Mouse (Mus musculus) c-Kit-positive CD71-positive TER-119-negative erythroid progenitor cells, embryonic 14.5 days (primary cell): ENCODE measurements at regions not wholly inside any gene's neighbourhood (a gene's known extent, or its start where the extent isn't known, plus 50 kb on each side); places are given as distances from the start of the nearest gene placed in this dataset.

Source experiments
- DNase-seq: peaks from one replicate; pipeline ENCODE4 v3.0.0-alpha.2; 2013; ENCODE audit warnings: low read depth

DNA sequence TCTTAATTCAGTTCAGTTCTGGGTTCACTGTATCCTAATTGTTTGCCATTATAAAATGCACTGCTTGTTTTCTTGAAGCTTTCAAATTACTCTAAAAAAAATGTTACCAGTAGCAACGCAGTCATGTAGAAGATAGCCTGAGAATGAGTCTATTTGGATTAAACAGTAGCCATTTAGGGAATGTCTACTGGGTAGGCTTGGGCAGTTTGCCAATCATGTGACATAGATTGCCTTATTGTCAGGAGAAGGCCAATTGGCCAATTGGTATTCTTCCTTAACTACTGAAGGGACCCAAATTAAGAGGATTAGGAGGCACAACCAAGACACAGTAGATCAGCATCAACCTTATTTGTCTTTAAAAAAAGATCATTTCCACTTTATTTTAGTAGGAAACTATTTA lies 379.7 kb downstream of the Samd5 start:
- DNase-seq: no peak

DNA sequence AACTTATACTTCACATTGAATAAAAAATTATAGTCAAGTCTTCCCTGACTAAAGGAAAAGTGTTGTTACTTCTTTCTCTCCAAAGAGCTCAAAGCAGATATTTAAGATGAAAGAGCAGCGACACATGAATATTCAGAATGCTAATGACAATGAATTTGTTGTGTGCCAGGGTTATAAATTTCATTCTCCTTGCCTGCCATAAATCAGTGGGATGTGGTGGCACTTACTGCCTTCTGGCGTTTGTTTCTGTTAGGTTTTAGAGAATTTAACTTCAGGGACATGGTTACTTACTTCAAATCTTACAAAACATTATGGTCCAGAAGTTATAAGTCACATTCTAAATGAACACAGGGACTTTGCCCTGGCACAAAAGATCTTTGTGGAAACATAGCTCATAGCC lies 380.4 kb downstream of the Samd5 start:
- no peak for DNase-seq

DNA sequence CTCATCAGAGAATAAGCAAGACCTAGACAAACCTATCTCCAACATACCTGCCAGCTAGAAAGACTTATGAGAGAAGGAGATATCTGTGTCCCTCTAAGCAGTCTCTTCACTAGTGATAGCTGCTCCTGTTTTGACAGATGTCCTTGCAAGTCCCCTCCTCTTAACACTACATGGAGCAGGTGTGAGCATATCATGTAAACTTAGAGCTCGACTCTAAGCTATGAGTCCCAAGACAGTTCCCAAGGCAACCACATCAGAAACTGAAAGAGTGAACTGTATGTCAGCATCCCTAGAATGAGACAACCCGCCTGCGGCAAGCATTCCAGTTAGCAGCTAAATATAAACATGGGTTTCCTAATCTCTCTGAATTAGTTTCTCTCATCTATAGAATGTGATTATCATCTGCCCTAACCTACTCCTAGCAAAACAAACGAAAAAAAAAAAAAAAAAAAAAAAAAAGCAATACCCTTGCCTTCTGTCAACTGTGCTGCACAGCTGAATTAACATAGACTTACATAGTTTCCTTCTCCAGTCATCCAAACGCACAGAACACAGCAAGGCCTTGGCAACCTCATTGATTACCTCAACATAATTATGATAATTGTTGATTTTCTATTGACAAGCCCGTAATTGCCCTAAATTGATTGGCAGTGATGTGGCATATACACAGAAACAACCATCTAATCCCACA lies 383.4 kb downstream of the Samd5 start:
- no peak for DNase-seq

DNA sequence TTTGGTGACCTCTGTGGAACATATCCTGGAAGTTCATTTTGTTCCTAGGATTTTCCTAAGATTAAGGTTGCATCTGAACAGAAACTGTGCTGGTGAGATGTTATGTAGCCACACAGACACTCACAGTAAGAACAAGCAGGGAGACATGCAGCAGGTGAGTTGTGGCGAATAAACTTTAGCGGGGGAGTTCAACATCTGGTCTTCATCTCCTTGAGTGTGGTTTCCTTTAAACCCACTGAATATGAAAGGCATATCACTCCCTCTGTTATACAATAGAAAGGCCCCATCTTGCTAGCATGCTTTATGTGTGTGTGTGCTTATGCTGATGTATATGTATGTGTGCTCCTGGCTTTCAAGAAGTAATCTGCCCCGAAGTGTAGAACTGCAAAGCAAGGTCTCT lies 387.1 kb upstream of the Sash1 start:
- DNase-seq: no peak

DNA sequence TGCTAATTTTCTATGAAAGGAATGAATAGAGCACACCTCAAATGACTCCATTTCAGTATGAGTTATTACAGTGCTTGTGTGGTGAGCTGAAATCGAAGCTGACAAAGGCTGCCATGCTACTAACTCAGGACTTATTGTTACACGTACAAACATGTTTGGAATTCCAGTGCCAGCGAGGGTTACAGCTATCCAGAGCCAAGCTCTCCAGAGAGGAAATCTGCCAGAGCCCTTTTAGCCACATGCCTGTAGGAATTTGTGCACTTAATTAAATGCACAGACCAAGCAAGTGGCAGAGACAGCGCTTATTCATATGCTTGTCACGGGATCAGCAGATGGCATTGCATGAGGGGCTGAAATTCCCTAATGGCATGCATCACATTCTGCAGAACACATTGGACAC lies 386.4 kb upstream of the Sash1 start:
- no peak for DNase-seq

DNA sequence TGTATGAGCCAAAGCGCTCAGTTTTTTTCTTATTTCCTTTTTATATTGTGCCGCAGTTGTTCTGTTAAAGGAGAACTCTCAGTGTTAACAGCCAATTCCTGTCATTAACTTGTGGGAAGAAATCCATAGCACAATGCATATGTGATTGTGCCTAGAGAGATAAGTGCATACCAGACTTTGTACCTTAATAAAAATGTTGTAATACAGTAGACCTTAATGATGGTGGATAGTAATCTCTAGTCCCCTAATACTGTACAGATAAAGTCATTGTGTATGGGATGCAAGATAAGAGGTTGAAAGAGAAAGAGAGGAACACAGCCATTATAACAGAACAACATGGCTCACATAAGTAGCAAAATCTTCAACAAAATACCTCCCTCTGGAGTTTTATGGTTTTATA lies 379.7 kb upstream of the Sash1 start:
- DNase-seq: no peak

DNA sequence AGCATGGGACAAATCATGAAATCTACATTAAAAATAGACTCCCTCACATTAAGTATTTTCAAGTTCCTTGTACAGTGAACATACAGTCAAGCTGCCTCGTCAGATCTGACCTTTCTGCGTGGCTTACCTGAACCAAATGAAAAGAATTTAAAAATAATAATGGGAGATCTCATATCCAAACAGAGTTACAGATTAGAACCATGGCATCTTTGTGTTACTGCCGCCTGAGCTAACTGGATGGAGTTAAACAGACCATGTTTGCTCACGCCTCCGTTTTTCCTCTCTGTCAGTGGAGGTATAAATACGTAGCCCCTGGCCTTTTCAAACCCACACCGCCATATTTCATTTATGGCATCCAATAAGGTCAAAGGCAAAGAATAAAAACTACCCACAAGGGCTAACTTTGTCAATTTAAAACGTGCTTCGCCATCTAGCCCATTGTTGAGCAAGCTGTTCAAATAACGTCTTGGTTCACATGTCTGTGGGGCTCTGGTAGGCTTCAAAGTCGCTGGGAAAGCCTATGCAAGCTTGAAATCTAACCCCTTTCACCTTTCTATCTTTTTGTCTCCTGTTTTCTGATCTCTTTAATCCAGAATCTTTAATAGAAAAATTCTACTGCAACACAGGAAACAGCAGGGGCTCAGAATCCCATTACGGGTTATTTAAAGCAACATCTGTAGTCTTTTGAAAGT lies 378.6 kb upstream of the Sash1 start:
- DNase-seq: no peak

DNA sequence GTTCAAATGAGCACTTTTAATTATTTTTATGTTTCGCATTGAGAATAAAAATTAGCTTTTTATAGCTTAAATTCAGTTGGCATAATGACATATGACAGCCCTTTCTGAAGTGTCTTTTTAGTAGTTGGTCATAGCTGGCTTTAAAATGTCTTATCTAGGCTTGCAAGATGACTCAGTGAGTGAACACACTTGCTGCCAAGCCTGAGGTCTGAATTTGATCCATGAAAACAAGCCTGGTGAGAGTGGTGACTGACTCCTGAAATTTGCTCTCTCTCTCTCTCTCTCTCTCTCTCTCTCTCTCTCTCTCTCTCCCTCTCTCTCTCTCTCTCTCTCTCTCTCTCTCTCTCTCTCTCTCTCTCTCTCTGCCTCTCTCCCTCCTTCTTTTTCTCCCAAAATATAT lies 372.8 kb upstream of the Sash1 start:
- no peak for DNase-seq

DNA sequence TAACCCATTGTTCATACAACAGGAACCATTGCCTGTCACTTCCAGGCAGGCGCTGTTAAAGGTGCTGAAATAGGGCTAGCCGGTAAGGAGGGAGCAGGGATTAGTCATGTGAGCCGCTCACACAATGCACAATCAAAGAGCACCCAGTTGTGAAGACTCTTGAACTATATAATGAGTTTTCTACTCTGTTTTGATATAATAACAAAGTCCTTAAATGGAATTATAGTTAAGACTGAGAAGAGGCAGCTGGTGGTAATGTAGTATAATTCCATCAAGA lies 367.0 kb upstream of the Sash1 start:
- DNase-seq: no peak

DNA sequence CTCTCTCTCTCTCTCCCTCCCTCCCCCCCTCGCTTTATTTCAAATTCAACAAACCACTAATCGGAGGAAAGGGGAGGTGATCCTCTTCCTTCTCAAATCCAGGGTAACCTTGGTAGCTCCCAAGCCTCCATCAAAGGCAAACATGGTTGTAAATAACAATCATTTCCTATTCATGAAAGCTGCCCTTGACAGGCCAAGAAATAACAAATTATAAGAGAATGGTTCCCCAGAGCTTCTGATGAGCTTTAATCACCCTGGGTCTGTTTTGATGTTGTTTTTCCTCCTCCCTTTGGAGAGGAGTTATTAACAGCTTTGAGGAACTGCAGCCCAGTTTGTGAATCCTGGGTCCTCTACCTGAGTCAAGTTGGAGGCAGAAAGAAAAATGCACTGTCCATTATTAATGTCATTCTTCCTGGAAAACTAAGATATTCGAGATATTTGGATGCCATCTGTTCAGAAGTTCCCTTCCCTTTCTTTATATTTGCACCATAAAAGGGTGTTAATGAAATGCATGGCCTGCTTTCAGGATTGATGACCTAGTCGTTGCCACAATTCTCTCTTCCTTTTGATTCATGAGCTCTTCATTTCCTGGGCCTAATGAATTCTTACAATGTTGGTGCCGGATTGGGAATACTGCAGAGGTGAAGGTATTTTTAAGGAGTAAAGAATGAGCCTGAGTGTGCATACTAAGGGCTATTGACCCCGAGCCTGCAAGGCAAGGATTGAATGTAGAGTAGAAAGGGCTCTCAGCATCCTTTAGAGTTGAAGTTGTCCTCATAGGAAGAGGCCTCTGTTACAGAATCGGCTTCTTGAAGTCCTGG lies 366.5 kb upstream of the Sash1 start:
- no peak for DNase-seq

DNA sequence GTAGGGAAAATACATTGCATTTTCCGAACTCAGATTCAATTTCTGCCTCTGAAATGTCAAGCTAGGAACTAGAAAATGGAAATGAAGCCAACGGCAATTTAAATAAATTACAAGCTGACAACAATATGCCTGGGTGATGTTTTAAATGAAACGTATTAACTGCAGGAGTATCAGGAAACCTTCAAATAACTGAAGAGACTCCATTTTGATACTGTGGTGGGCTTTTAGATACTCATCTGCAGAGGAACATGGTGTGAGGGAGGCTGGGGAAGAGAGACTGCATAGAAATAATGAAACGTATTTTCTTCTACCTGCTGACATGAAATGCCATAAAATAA lies 357.4 kb upstream of the Sash1 start:
- DNase-seq: no peak

DNA sequence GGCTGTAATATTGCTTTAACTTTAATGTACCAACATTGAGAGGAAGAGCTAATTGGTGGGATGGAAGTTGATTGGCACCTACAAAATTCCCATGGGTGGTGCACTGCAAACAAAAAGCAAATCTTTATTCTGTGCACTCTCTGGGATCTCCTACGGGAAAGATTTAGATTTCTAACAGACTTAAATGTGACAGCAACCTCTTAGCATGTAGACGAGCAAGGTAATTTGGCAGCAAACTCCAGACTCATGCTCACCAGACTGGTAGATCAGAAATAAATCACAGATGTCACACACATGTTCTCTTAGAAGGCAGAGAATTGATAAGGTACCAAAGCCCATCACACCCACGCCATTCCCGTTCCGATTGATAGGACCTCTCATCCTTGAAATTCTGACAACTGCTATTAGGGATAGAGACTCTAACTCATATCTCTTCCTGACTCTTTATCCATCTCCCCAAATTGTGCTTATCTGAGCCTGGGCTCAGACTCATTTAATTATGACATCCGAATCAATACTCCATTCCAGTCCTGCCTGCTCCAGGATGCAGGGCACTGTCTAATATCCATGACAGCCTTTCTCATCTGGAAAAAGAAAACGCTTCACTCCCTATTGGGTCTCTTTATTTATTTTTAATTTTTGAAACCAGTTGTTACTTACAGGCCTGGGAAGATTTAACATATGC lies 356.9 kb upstream of the Sash1 start:
- no peak for DNase-seq

DNA sequence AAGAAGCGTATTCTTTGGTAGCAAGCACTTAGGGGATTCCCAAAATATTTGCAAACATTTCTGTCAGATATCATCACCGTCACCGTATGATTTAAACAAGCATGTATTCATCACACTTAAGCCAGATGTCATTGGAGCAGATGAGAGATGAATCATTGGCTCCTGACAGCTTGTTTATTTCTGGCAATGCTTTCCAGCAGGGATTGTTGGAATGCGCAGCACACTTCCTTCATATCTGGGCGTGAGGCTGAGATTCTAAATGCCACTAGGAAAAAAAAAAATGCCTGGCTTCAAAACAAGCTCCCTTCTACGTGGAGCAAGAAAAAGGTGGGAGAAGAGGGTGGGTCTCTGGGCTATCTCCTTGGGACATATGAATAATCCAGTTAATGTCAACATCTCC lies 354.1 kb upstream of the Sash1 start:
- DNase-seq: no peak

DNA sequence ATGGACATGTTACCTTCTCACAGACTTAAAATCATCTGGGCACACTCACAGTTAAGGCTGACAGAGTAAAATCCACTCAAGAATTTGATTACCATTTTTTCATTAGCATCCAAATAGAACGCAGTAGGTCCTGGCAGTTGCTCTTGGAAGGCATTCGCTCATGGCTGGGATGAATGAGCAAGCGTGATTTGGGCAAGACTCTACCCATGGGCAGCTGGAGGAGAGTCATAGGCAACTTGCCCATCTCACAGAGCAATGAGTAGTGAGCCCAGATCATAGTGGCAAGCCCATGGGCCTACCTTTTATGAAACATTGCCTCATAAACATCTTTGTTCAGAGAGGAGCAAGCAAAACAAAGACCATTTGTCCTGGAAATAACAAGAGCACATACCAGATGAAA lies 345.9 kb upstream of the Sash1 start:
- no peak for DNase-seq

DNA sequence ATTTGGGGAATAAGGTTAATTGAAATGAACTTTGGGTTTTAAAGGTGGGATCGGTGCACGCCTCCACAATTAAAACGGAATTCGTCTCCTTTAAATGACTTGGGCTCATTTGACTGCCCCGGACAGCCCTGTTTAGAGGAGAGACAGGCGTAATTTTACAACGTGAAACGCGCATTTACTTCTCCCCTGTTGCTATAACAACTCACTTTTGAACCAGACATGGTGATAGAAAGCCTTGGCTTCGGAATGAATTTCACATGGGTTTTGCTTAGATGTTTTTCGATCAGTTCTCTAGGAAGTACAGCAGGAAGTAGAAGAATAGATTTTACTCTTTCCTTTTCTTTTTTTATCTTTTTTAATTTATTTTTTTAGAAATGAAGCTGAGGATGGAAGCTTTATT lies 343.2 kb upstream of the Sash1 start:
- DNase-seq: no peak

DNA sequence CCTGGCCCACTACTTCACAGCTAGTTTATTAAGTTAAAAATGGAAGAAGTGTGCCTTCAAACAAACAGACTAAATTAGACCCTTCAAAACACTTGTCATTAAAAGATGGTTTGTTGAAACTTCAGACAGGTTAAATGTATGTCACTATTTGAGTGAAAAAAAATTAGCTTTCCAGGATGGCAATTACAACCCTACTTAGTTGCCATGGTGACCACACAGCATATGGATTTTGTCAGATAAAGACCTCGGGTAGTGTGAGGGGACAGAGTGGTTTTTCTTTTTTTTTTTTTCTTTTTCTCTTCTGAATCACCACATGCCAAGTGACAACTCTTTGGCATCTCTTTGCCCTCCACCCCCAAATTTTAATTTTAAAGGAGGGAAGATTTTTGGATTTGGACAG lies 341.5 kb upstream of the Sash1 start:
- no peak for DNase-seq

DNA sequence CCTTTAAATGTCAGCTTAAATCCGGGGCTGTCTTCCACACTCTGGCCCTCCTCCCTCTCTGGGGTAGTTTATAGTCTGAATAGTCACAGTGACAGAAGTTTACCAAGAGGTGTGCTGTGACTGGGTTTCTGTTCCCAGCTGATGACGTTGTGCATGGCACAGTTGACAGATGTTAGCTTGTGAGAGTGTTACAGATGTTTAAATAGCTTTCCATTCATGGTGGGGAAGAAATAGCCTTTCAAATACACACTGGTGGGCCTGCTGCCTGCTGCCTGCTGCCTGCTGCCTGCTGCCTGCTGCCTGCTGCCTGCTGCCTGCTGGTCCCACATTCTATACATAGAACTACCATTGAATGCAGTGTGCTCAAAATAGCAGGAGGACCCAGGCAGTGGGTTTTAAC lies 324.8 kb upstream of the Sash1 start:
- no peak for DNase-seq

DNA sequence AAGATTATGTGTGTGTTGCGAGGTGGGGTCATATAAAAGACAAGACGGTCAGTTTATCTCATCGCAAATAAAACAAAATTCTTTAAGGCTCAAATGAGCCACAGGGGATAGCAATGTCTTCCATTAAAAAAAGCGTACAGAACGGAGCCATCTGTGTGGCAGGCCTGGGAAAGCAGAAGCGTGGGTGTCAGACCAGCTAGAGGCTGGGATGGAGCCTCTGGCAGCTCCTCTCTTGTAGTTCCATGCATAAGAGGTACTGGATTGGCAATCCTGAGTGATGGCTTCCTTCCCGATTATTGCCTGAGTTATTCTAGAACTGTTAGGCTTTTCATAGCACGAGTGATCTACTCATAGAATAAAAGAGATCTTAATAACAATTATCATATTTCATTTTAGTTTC lies 318.2 kb upstream of the Sash1 start:
- DNase-seq: no peak

DNA sequence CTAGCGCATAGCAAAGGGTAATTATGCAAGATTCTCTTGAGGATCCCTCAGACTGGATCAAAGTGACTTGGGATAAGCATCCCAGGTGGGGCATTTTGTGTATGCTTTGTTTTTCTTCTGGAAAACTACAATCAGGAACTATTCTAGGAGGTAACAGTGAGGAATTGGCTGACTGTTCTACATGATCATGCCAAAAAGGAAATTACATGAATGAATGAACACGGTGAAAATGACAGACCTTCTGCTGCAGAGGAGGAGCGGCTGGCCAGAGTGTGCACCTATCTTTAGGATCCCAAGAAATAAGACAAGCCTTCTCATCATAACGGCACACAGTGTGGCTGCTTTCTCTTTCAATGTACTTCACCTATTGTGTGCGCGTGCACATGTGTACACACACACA lies 317.5 kb upstream of the Sash1 start:
- no peak for DNase-seq

DNA sequence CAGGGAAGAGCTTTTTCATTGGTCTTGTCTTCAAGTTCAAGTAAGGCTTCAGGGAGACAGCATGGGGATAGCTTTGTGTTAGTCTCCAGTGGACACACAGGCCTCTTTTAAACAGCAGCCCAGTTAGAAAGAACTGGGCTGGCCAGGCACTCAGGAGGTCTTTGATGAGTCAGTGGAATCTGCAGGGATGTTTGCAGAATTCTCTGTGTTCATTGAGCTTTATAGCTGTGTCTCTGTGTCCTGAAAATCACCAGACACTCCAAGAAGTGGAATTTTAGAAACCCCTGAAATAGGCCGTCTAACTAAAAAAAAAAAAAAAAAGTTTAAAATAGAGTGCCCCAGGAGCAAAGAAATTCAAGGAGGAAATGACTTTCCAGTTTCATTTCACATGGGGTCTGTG lies 317.1 kb upstream of the Sash1 start:
- DNase-seq: no peak

DNA sequence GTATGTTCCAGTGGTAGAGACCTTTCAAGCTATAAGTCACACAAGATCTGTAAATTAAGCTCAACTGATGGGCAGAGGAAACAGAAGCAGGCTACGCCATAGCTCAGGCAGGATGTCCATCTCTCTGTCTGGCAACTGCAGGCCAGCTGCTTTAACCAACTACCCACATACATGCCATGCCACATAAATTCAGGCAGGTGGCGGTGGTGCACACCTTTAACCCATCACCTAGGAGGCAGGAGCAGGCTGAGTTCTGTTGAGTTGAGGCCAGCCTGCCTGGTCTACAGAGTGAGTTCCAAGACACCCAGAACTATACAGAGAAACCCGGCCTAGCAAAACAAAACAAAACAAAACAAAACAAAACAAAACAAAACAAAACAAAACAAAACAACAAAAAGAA lies 289.1 kb upstream of the Sash1 start:
- no peak for DNase-seq

DNA sequence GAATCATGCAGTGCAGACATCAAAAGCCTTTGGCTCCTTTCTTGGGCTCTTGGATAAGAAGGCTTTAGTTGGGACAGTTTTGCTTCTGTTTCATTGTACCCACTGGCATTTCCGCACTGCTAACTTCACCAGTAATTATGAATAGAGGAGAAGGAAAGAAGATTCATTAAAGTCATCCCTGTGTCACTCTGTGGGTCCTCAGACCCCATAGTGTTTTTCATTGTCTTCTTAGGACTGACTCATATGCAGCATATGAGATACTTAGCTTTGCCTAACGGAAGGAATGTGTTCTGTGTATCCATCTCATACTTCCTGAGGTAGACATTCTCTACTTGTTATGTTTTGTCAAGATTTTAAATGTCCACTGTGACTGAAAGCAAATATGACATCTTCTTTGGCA lies 287.6 kb upstream of the Sash1 start:
- DNase-seq: no peak

DNA sequence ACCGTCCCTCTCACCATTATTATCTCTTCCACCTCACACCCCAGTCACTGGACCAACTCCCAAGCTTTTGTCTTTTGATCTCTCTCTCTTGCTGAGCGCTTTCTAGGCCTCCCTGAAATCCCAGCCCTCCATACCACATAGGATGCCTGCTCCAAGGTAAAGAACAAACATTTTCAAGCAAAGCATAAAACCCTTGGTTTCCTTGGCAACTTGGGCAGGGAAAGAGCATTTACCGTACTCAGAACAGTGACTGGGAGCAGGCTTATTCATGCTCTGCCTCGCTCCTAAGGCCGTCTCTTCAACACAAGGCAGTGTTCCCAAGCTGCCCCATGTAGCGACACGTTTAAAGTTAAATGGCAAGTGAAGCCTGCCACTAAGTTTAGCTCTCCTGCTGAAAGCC lies 282.9 kb upstream of the Sash1 start:
- no peak for DNase-seq
